1 mouse cellular context compared by ENCODE assay signal in genomic region chr1:131827787-131828258, GRCm38 (mm10).
TF ChIP-seq lines count a peak whose summit lies in the region.

No protein-coding gene starts in this region.

TF ChIP-seq in myocyte, 11 proteins besides CTCF, POLR2A, EP300 and RAD21 (continued from another document):
- TF ChIP-seq MAX (IDR thresholded peaks at IDR 0.05; ENCODE audit: low read depth) = no peak
- no peak for TF ChIP-seq USF1 (IDR thresholded peaks at IDR 0.05; ENCODE audit: low read depth)
- no peak for TF ChIP-seq TCF12 (IDR thresholded peaks at IDR 0.05; ENCODE audit: insufficient read depth, poor library complexity, severe bottlenecking)
TF ChIP-seq in myocyte: peak in this region for 1.
